Mouse (Mus musculus): ENCODE measurements around the gene Stard3nl. TPM values are rescaled to one million over a fixed set of nuclear protein-coding genes. Genes with fewer than 3 reads are reported as not detected.

Gene Stard3nl
- total and polyA plus RNA-seq, 3 experiments = 2.3 to 17.0 (median 11.7) TPM

DNA sequence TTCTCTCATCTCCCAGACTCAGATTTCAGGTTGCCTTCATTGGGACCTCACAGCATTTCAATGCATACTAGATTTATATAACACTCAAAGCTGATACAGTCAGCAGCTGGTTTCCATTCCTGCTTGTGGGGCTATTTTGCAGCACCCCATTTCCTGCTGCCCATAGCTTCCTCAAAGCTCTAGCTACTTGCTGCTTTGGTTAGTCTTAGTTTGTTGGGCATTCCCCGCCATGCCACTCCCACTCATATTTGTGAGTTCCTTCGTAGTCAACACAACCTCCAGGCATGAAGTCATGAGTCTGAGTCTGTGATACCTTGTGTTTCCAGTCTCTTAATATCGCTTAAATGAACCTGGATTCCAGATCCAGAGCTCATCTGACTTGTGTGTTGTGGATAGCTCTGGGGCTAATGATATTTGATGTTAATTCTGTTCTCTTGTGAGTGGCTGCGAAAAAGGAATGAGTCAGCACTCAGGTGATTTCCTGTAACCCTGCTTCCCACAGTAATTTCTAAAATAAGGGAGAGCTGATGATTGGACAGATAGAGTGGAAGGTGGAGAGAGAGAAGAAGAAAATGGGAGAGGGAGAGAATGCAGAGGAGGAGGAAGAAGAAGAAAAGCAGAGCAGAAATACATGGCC lies 22.4 kb upstream of the Stard3nl start:
- ATAC-seq (ENCODE audit: extremely low read depth, insufficient number of reproducible peaks, low FRiP score, poor library complexity, severe bottlenecking) = no peak
- no peaks in the 10 kb centered on the region for H3K36me3 ChIP-seq (replicated peaks)
- no peaks in the 10 kb centered on the region for H3K4me1 ChIP-seq (ENCODE audit: insufficient read depth, low read depth, low read length)
- DNase-seq (ENCODE audit: low spot score) = no peak
- no peak overlapping the region for H3K4me3 ChIP-seq (ENCODE audit: low read depth, low read length)
- TF ChIP-seq GATA2 (IDR thresholded peaks at IDR 0.05; ENCODE audit: borderline replicate concordance, low read depth, low read length) (no peak), TAL1 (conservative IDR thresholded peaks at IDR 0.05; ENCODE audit: low read depth, low read length) (no peak), GATA1 (IDR thresholded peaks at IDR 0.05; ENCODE audit: borderline replicate concordance, low read length) (no peak), CTCF (IDR thresholded peaks at IDR 0.05; ENCODE audit: low read depth, low read length) (no peak), POLR2AphosphoS5 (IDR thresholded peaks at IDR 0.05; ENCODE audit: insufficient replicate concordance, low read depth, low read length) (no peak)
- H3K9me3 ChIP-seq (replicated peaks) = no peaks in the 10 kb centered on the region
- peaks cover 2% of the 10 kb centered on the region; the same call in 1 of the 2 replicates for H3K27me3 ChIP-seq (ENCODE audit: insufficient read depth, low read length)

DNA sequence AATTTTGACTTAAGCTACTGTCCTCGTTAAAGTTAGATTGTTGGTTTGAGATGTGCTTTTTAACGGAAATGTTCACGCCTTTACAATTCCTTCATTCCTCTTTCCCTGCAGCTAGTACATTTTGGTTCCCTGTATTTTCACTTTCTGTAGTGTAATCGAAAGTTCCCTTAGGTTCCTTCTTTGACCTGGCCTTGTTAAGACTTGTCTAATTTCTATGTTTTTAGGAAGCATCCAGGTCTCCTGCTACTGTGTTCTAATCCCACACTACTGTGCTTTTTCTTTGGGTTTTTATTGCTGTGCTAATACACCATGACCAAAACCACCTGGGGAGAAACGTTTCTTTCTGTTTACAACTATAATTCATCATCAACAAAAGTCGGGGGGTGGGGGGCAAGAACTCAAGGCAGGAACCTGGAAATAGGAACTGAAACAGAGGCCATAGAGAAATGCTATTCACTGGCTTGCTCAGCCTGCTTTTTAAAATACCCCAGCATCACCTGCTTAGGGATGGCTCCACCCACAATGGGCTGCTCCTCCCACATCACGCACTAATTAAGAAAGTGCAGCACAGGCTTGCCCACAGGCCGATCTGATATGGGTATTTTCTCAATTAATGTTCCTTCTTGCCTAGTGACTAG lies 20.4 kb upstream of the Stard3nl start:
- no peak for ATAC-seq (ENCODE audit: extremely low read depth, insufficient number of reproducible peaks, low FRiP score, poor library complexity, severe bottlenecking)
- Histone ChIP-seq H3K36me3 (replicated peaks) (no peaks in the 10 kb centered on the region), H3K4me3 (ENCODE audit: low read depth, low read length) (no peak overlapping the region), H3K4me1 (ENCODE audit: insufficient read depth, low read depth, low read length) (no peaks in the 10 kb centered on the region), H3K27me3 (ENCODE audit: insufficient read depth, low read length) (peaks cover 2% of the 10 kb centered on the region), H3K9me3 (replicated peaks) (no peaks in the 10 kb centered on the region)
- no peak for DNase-seq (ENCODE audit: low spot score)
- TF ChIP-seq TAL1 (conservative IDR thresholded peaks at IDR 0.05; ENCODE audit: low read depth, low read length) = no peak
- TF ChIP-seq GATA1 (IDR thresholded peaks at IDR 0.05; ENCODE audit: borderline replicate concordance, low read length) = no peak
- TF ChIP-seq GATA2 (IDR thresholded peaks at IDR 0.05; ENCODE audit: borderline replicate concordance, low read depth, low read length) = no peak
- no peak for TF ChIP-seq POLR2AphosphoS5 (IDR thresholded peaks at IDR 0.05; ENCODE audit: insufficient replicate concordance, low read depth, low read length)
- TF ChIP-seq CTCF (IDR thresholded peaks at IDR 0.05; ENCODE audit: low read depth, low read length) = no peak

DNA sequence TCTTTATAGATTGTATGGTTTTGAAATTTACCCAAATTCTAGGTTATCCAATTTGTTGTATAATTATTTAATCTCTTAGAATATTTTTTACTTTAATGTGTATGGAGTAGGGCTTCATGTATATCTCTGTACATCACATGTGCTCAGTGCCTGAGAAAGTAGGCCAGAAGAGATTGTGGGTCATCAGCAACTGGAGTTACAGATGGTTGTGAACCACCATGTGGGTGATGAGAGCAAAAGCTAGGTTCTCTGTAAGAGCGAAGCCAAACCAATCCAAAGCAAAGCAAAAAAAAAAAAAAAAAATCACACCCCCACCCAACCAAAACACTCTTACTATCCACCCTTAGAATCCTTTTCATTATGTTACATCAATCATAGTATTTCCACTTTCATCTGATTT lies 19.7 kb upstream of the Stard3nl start:
- no peak for TF ChIP-seq POLR2AphosphoS5 (IDR thresholded peaks at IDR 0.05; ENCODE audit: insufficient replicate concordance, low read depth, low read length)
- TF ChIP-seq TAL1 (conservative IDR thresholded peaks at IDR 0.05; ENCODE audit: low read depth, low read length) = no peak
- TF ChIP-seq GATA2 (IDR thresholded peaks at IDR 0.05; ENCODE audit: borderline replicate concordance, low read depth, low read length) = no peak
- no peak for TF ChIP-seq GATA1 (IDR thresholded peaks at IDR 0.05; ENCODE audit: borderline replicate concordance, low read length)
- no peak for TF ChIP-seq CTCF (IDR thresholded peaks at IDR 0.05; ENCODE audit: low read depth, low read length)
- H3K4me3 ChIP-seq (ENCODE audit: low read depth, low read length) = no peak overlapping the region
- H3K4me1 ChIP-seq (ENCODE audit: insufficient read depth, low read depth, low read length) = no peaks in the 10 kb centered on the region
- no peaks in the 10 kb centered on the region for H3K36me3 ChIP-seq (replicated peaks)
- DNase-seq (ENCODE audit: low spot score) (no peak), ATAC-seq (ENCODE audit: extremely low read depth, insufficient number of reproducible peaks, low FRiP score, poor library complexity, severe bottlenecking) (no peak)
- no peaks in the 10 kb centered on the region for H3K9me3 ChIP-seq (replicated peaks)
- peaks cover 8% of the 10 kb centered on the region for H3K27me3 ChIP-seq (ENCODE audit: insufficient read depth, low read length)

- Histone ChIP-seq H3K4me1 (ENCODE audit: insufficient read depth, low read depth, low read length) (no peaks in the 10 kb centered on the region), H3K4me3 (ENCODE audit: low read depth, low read length) (no peak overlapping the region), H3K9me3 (replicated peaks) (no peaks in the 10 kb centered on the region), H3K27me3 (ENCODE audit: insufficient read depth, low read length) (peaks cover 6% of the 10 kb centered on the region; the same call in 1 of the 2 replicates), H3K36me3 (replicated peaks) (no peaks in the 10 kb centered on the region)
- DNase-seq (ENCODE audit: low spot score) (no peak), ATAC-seq (ENCODE audit: extremely low read depth, insufficient number of reproducible peaks, low FRiP score, poor library complexity, severe bottlenecking) (no peak)
- TF ChIP-seq CTCF (IDR thresholded peaks at IDR 0.05; ENCODE audit: low read depth, low read length) (no peak), POLR2AphosphoS5 (IDR thresholded peaks at IDR 0.05; ENCODE audit: insufficient replicate concordance, low read depth, low read length) (no peak), GATA2 (IDR thresholded peaks at IDR 0.05; ENCODE audit: borderline replicate concordance, low read depth, low read length) (no peak), TAL1 (conservative IDR thresholded peaks at IDR 0.05; ENCODE audit: low read depth, low read length) (no peak), GATA1 (IDR thresholded peaks at IDR 0.05; ENCODE audit: borderline replicate concordance, low read length) (no peak)
Observed at GRCm38 (mm10) chr13:19412334-19412939, 16.8 kb upstream of the Stard3nl start.

- H3K9me3 ChIP-seq (replicated peaks) = no peaks in the 10 kb centered on the region
- H3K36me3 ChIP-seq (replicated peaks) = no peaks in the 10 kb centered on the region
- no peak overlapping the region for H3K4me3 ChIP-seq (ENCODE audit: low read depth, low read length)
- ATAC-seq (ENCODE audit: extremely low read depth, insufficient number of reproducible peaks, low FRiP score, poor library complexity, severe bottlenecking) = no peak
- H3K4me1 ChIP-seq (ENCODE audit: insufficient read depth, low read depth, low read length) = no peaks in the 10 kb centered on the region
- no peak for DNase-seq (ENCODE audit: low spot score)
- TF ChIP-seq TAL1 (conservative IDR thresholded peaks at IDR 0.05; ENCODE audit: low read depth, low read length) = no peak
- H3K27me3 ChIP-seq (ENCODE audit: insufficient read depth, low read length) = peaks cover 6% of the 10 kb centered on the region
Observed at GRCm38 (mm10) chr13:19411886-19412285, 16.3 kb upstream of the Stard3nl start.

DNA sequence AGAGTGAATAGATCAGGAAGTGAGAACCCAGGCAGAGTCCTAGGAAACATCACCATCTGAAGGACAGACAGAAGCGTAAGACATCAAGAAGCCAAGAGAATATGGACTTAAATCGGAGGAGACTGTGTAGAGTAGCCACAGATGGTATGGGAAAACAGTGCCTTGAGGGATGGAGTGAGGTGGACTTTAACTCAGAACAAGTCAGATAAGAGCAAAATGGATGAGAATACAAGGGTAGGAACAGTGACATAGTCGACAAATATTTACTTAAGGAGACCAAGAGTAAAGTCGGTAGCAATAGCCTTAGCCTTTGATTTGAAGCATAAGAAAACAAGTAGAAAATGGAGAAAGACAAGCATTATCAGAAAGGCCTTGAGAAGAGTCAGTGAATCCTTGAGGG lies 15.1 kb upstream of the Stard3nl start:
- DNase-seq (ENCODE audit: low spot score) (no peak), ATAC-seq (ENCODE audit: extremely low read depth, insufficient number of reproducible peaks, low FRiP score, poor library complexity, severe bottlenecking) (no peak)
- Histone ChIP-seq H3K9me3 (replicated peaks) (no peaks in the 10 kb centered on the region), H3K4me3 (ENCODE audit: low read depth, low read length) (no peak overlapping the region), H3K4me1 (ENCODE audit: insufficient read depth, low read depth, low read length) (no peaks in the 10 kb centered on the region), H3K27me3 (ENCODE audit: insufficient read depth, low read length) (peaks cover 6% of the 10 kb centered on the region), H3K36me3 (replicated peaks) (no peaks in the 10 kb centered on the region)
- TF ChIP-seq TAL1 (conservative IDR thresholded peaks at IDR 0.05; ENCODE audit: low read depth, low read length) (no peak), POLR2AphosphoS5 (IDR thresholded peaks at IDR 0.05; ENCODE audit: insufficient replicate concordance, low read depth, low read length) (no peak), GATA1 (IDR thresholded peaks at IDR 0.05; ENCODE audit: borderline replicate concordance, low read length) (no peak), GATA2 (IDR thresholded peaks at IDR 0.05; ENCODE audit: borderline replicate concordance, low read depth, low read length) (no peak), CTCF (IDR thresholded peaks at IDR 0.05; ENCODE audit: low read depth, low read length) (no peak)
